Mouse (Mus musculus) G1E (cell line): ENCODE results near the gene Spen.

Experiments used
- CTCF ChIP-seq: IDR thresholded peaks from 2 replicates; pipeline ENCODE4 v1.5.1; 2012; ENCODE audit warnings: low read depth, low read length, inconsistent platforms, mixed read lengths
- GATA1 ChIP-seq: IDR thresholded peaks from 2 replicates; pipeline ENCODE4 v1.6.1; 2012; ENCODE audit warnings: borderline replicate concordance, low read length, inconsistent platforms, mixed read lengths
- POLR2AphosphoS5 ChIP-seq: IDR thresholded peaks from 2 replicates; pipeline ENCODE4 v1.6.1; 2012; ENCODE audit warnings: low read depth, low read length, inconsistent platforms; ENCODE audit not compliant: insufficient replicate concordance

DNA sequence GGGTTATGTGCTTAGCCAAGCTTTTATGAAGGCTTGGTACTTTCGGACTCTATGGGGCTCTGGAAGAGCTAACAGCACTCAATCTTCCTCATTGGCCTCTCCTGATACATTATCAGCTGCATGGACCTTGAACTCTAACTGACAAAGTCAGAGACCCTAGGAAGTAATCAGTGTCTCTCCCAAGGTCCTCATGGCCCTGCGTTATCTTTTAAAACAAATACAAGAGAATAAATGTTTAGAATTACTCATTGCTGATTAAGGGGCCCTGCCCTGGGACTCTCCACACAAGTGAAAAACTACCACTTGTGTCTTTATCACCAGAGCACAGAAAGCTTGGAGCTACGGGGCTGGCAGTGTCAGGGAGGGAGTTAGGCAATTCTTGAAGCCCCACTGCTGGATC is 40.4 kb upstream of the Spen start:
- no peak for TF ChIP-seq CTCF
- no peak for TF ChIP-seq POLR2AphosphoS5
- no peak for TF ChIP-seq GATA1
